Mouse (Mus musculus) erythroblast, embryonic 14.5 days (primary cell): ENCODE data around the gene Adamtsl2. TPM values are rescaled to one million over a fixed set of nuclear protein-coding genes. Genes with fewer than 3 reads are reported as not detected.

Source experiments
- H3K27me3 ChIP-seq: 2 replicates; pipeline ENCODE4 v1.6.1; 2012; ENCODE audit warnings: inconsistent platforms; ENCODE audit not compliant: control insufficient read depth
- H3K36me3 ChIP-seq: 2 replicates; pipeline ENCODE4 v1.6.1; 2012; ENCODE audit warnings: mild to moderate bottlenecking, inconsistent platforms; ENCODE audit not compliant: control insufficient read depth
- H3K4me1 ChIP-seq: 2 replicates; pipeline ENCODE4 v1.6.1; 2012; ENCODE audit warnings: inconsistent platforms; ENCODE audit not compliant: control insufficient read depth
- H3K4me3 ChIP-seq: replicated peaks from 2 replicates; pipeline ENCODE3; 2012; ENCODE audit warnings: moderate library complexity, mild to moderate bottlenecking, inconsistent platforms
- H3K9me3 ChIP-seq: 2 replicates; pipeline ENCODE4 v1.6.1; 2012; ENCODE audit warnings: low read length, inconsistent platforms, mixed read lengths; ENCODE audit not compliant: control insufficient read depth
- GATA1 ChIP-seq: IDR thresholded peaks from 2 replicates; pipeline ENCODE4 v1.6.1; 2012; ENCODE audit warnings: low read length, inconsistent platforms, mixed read lengths
- TAL1 ChIP-seq: IDR thresholded peaks from 3 replicates; pipeline ENCODE4 v1.6.1; 2012; ENCODE audit warnings: low read length, inconsistent platforms, mixed read lengths
- polyA plus RNA-seq: library from polyadenylated mRNA; stranded (reverse); fragments of >175 nt; gene quantifications from 2 replicates; pipeline ENCODE4 v1.2.3, GENCODE M21; 2012

Adamtsl2 gene
- polyA plus RNA-seq, 1 experiment: not detected

- H3K27me3 ChIP-seq: no peaks in the 10 kb centered on the region
- H3K4me3 ChIP-seq: no peak overlapping the region
- no peaks in the 10 kb centered on the region for H3K36me3 ChIP-seq
- no peaks in the 10 kb centered on the region for H3K4me1 ChIP-seq
- TF ChIP-seq GATA1: no peak
- no peak for TF ChIP-seq TAL1
- H3K9me3 ChIP-seq: no peaks in the 10 kb centered on the region
These were observed 33.0 kb upstream of the Adamtsl2 start for GRCm38 (mm10) chr2:27045979-27046770.

GRCm38 (mm10) chr2:27049408-27049807, 29.8 kb upstream of the Adamtsl2 start:
- no peaks in the 10 kb centered on the region for H3K27me3 ChIP-seq
- TF ChIP-seq TAL1 (no peak), GATA1 (no peak)

GRCm38 (mm10) chr2:27058251-27058650, 20.9 kb upstream of the Adamtsl2 start:
- H3K27me3 ChIP-seq: no peaks in the 10 kb centered on the region
- no peak for TF ChIP-seq GATA1
- no peak for TF ChIP-seq TAL1
- H3K36me3 ChIP-seq: no peaks in the 10 kb centered on the region
- H3K9me3 ChIP-seq: no peaks in the 10 kb centered on the region
- H3K4me1 ChIP-seq: no peaks in the 10 kb centered on the region
- H3K4me3 ChIP-seq: no peak overlapping the region

More at GRCm38 (mm10) chr2:27049408-27049807, 29.8 kb upstream of the Adamtsl2 start:
- no peaks in the 10 kb centered on the region for H3K9me3 ChIP-seq
- no peaks in the 10 kb centered on the region for H3K36me3 ChIP-seq
- no peaks in the 10 kb centered on the region for H3K4me1 ChIP-seq
- no peak overlapping the region for H3K4me3 ChIP-seq

- Histone ChIP-seq H3K36me3 (no peaks in the 10 kb centered on the region), H3K4me1 (no peaks in the 10 kb centered on the region)
- TF ChIP-seq GATA1 (no peak), TAL1 (no peak)
These were observed 20.4 kb upstream of the Adamtsl2 start for GRCm38 (mm10) chr2:27058751-27059150.

GRCm38 (mm10) chr2:27059187-27059586, 20.0 kb upstream of the Adamtsl2 start:
- no peaks in the 10 kb centered on the region for H3K9me3 ChIP-seq
- no peaks in the 10 kb centered on the region for H3K36me3 ChIP-seq
- TF ChIP-seq GATA1 (no peak), TAL1 (no peak)
- H3K4me1 ChIP-seq: no peaks in the 10 kb centered on the region
- H3K4me3 ChIP-seq: no peak overlapping the region
- no peaks in the 10 kb centered on the region for H3K27me3 ChIP-seq

More at GRCm38 (mm10) chr2:27058751-27059150, 20.4 kb upstream of the Adamtsl2 start:
- no peaks in the 10 kb centered on the region for H3K9me3 ChIP-seq
- H3K27me3 ChIP-seq: no peaks in the 10 kb centered on the region
- no peak overlapping the region for H3K4me3 ChIP-seq

GRCm38 (mm10) chr2:27067124-27067523, 12.1 kb upstream of the Adamtsl2 start:
- no peak overlapping the region for H3K4me3 ChIP-seq
- no peaks in the 10 kb centered on the region for H3K36me3 ChIP-seq
- no peak for TF ChIP-seq GATA1
- no peak for TF ChIP-seq TAL1
- no peaks in the 10 kb centered on the region for H3K9me3 ChIP-seq
- H3K27me3 ChIP-seq: no peaks in the 10 kb centered on the region
- no peaks in the 10 kb centered on the region for H3K4me1 ChIP-seq

GRCm38 (mm10) chr2:27067996-27068395, 11.2 kb upstream of the Adamtsl2 start:
- H3K9me3 ChIP-seq: no peaks in the 10 kb centered on the region
- H3K36me3 ChIP-seq: no peaks in the 10 kb centered on the region
- H3K27me3 ChIP-seq: no peaks in the 10 kb centered on the region
- H3K4me1 ChIP-seq: no peaks in the 10 kb centered on the region
- H3K4me3 ChIP-seq: no peak overlapping the region
- no peak for TF ChIP-seq GATA1
- TF ChIP-seq TAL1: no peak

- no peak for TF ChIP-seq TAL1
- TF ChIP-seq GATA1: no peak
These were observed 9.5 kb upstream of the Adamtsl2 start for GRCm38 (mm10) chr2:27069646-27070045.

GRCm38 (mm10) chr2:27070247-27070813, 8.8 kb upstream of the Adamtsl2 start:
- no peak overlapping the region for H3K4me3 ChIP-seq
- TF ChIP-seq TAL1 (no peak), GATA1 (no peak)

More at GRCm38 (mm10) chr2:27069646-27070045, 9.5 kb upstream of the Adamtsl2 start:
- H3K4me3 ChIP-seq: no peak overlapping the region
- H3K27me3 ChIP-seq: no peaks in the 10 kb centered on the region
- H3K4me1 ChIP-seq: no peaks in the 10 kb centered on the region
- H3K9me3 ChIP-seq: no peaks in the 10 kb centered on the region
- H3K36me3 ChIP-seq: no peaks in the 10 kb centered on the region

More at GRCm38 (mm10) chr2:27070247-27070813, 8.8 kb upstream of the Adamtsl2 start:
- H3K9me3 ChIP-seq: no peaks in the 10 kb centered on the region
- no peaks in the 10 kb centered on the region for H3K4me1 ChIP-seq
- H3K36me3 ChIP-seq: no peaks in the 10 kb centered on the region
- H3K27me3 ChIP-seq: no peaks in the 10 kb centered on the region
